Mouse (Mus musculus) liver, embryonic 12.5 days (tissue): Measurements from ENCODE around the gene Sfxn2. TPM values are rescaled to one million over a fixed set of nuclear protein-coding genes. Genes with fewer than 3 reads are reported as not detected.

ENCODE experiments used
- ATAC-seq: fragments of 200-750 bp; cut with Nextera tagmentation; 2 replicates; pipeline ENCODE4 v1.8.0; 2017; ENCODE audit warnings: moderate number of reproducible peaks, mild to moderate bottlenecking, moderate library complexity
- H3K27ac ChIP-seq: fragments of 300-500 bp; sonication (generic); 2 replicates; pipeline ENCODE4 v1.5.1; 2016; ENCODE audit warnings: mild to moderate bottlenecking
- H3K27me3 ChIP-seq: fragments of 300-500 bp; sonication (generic); replicated peaks from 2 replicates; pipeline ENCODE4 v1.6.1; 2016; ENCODE audit warnings: mild to moderate bottlenecking, moderate library complexity
- H3K36me3 ChIP-seq: fragments of 300-500 bp; sonication (generic); 2 replicates; pipeline ENCODE4 v1.6.1; 2016; ENCODE audit warnings: mild to moderate bottlenecking, moderate library complexity
- H3K4me1 ChIP-seq: fragments of 300-500 bp; sonication (generic); 2 replicates; pipeline ENCODE4 v1.6.1; 2016
- H3K4me2 ChIP-seq: fragments of 300-500 bp; sonication (generic); 2 replicates; pipeline ENCODE4 v1.6.1; 2016; ENCODE audit warnings: mild to moderate bottlenecking, moderate library complexity
- H3K4me3 ChIP-seq: fragments of 300-500 bp; sonication (generic); 2 replicates; pipeline ENCODE4 v1.5.1; 2016; ENCODE audit warnings: mild to moderate bottlenecking, moderate library complexity
- H3K9ac ChIP-seq: fragments of 300-500 bp; sonication (generic); 2 replicates; pipeline ENCODE4 v1.6.1; 2016; ENCODE audit warnings: mild to moderate bottlenecking, moderate library complexity
- H3K9me3 ChIP-seq: fragments of 300-500 bp; sonication (generic); replicated peaks from 2 replicates; pipeline ENCODE4 v1.6.1; 2016; ENCODE audit warnings: mild to moderate bottlenecking, moderate library complexity
- WGBS: fragments of 180-500 bp; shearing (Covaris S2); methylation state at CpG from one replicate; pipeline ENCODE4 v1.1.7; 2016; ENCODE audit not compliant: insufficient replicate concordance; 5-methylcytosine and 5-hydroxymethylcytosine counted together
- polyA plus RNA-seq: library from polyadenylated mRNA; unstranded; fragments of >200 nt; fragmentation: Nextera tagmentation; extraction: Ambion mirVana; gene quantifications from 2 replicates; pipeline ENCODE4 v1.2.1, GENCODE M21; 2016

Gene Sfxn2
- polyA plus RNA-seq = 18.5 and 18.9 TPM in 2 replicates

DNA sequence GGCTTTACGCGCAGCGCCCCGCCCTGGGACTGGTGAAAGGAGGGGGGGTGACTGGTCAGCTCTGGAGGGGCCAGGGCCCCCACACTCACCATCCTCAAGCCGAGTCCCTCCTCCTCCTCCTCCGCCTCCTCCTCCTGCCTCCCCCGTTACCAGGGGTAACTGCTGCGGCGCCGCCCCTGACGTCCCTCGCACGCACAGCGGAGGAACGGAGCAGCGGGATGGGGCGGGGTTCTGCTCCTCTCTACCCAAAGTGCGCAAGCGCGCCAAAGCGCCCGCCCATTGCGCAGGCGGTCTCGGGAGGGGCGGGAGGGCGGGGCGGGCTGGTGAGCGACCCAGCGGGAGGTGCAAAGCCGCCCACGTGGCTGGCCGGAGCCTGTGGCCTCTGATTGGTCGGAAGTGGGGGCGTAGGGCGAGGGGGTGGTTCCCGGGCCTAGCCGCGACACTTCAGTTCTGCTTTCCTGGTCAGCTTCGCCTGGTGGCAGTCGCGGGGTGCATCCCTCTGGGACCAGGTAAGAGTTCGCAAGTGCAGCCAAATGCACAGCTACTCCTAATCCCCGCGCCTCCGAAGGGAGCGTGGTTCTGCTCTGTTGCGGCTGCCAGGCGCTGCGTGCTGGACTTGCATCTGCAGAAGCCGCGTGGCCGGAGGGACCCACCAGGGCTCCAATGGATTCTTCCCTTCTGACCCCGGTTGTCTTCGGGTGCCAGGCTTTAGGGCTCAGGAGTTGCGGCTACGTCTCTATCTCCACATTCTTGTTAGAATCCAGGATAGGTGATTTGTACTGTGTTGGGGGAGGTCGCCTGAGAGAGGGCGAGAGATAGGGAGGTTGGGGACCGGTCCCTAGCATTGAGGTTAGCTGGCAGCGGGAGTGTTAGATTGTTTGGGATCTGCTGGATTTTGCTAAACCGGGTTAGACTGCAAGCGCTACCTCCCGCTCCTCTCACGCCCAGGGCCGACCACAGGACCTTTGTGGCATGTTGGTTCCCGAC lies at the start of gene Sfxn2, which contains the start of gene Arl3:
Gene Sfxn2 (plus strand): TSS at position 415 of the 987 bp plus-strand sequence.
Gene Arl3 (minus strand): TSS at position 248 of the 987 bp plus-strand sequence.
- WGBS = 1% methylated on average over 64 of the region's 67 CpGs
- no peaks in the 10 kb centered on the region for H3K9me3 ChIP-seq
- H3K27me3 ChIP-seq = no peaks in the 10 kb centered on the region
- peak within 1 kb of the TSS; percentile 94 for H3K4me2 ChIP-seq
- H3K27ac ChIP-seq = peak within 1 kb of the TSS; percentile 79
- peaks cover 39% of the 10 kb centered on the region for H3K4me1 ChIP-seq
- H3K4me3 ChIP-seq = peak within 1 kb of the TSS; percentile 78
- ATAC-seq = peak; percentile 95
- no peaks in the 10 kb centered on the region for H3K36me3 ChIP-seq
- H3K9ac ChIP-seq = peak within 1 kb of the TSS; percentile 77

DNA sequence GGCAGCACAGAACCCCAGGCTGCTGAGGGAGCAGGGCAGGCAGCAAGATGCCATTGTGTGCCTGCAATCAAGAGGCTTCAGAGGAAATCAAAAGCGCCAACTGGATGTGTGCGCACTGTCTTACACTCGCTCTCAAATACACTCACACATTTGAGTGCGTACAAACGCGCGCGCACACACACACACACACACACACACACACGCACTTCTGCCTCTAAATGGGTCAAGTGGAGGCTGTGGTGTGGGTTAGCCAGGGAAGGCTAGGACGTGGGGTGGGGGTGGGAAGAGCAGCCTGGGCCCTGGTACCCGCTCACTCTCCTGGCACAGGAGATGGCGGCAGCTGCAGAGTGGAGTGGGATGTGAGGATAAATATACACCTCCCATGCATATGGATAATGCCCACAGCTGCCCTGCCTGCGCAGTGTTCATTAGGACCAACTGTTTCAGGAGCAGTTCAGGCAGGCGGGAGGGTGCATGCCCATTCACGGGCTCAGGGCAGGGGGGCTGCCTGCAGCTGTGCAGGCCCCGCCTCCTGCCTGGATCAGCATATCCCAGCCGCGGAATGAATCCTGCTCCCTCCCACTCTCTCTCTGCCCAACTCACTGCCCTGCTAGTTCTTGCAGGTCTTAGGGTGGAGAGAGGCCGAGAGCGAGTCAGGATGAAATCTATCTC lies 49.5 kb upstream of the Sfxn2 start:
- ATAC-seq = peak; percentile 28; the same call in 1 of the 2 replicates
- Histone ChIP-seq H3K9me3 (no peaks in the 10 kb centered on the region), H3K4me3 (no peak overlapping the region), H3K9ac (no peak overlapping the region; the same call in 1 of the 2 replicates), H3K27me3 (peaks cover 38% of the 10 kb centered on the region), H3K27ac (peak overlapping the region; percentile 36; the same call in 1 of the 2 replicates), H3K4me2 (peak overlapping the region; percentile 45), H3K4me1 (peaks cover 70% of the 10 kb centered on the region), H3K36me3 (no peaks in the 10 kb centered on the region)
- whole genome bisulfite sequencing = 24% methylated on average over 20 of the region's 20 CpGs

- Histone ChIP-seq H3K9me3 (no peaks in the 10 kb centered on the region), H3K9ac (0 out of 2 replicates have a peak overlapping the region, but pooled peaks have one; percentile 4), H3K27ac (0 out of 2 replicates have a peak overlapping the region, but pooled peaks have one; percentile 47), H3K36me3 (no peaks in the 10 kb centered on the region), H3K4me1 (peaks cover 70% of the 10 kb centered on the region), H3K27me3 (peaks cover 39% of the 10 kb centered on the region), H3K4me2 (peak overlapping the region; percentile 45), H3K4me3 (no peak overlapping the region)
- ATAC-seq = no peak
- 20% methylated on average over 6 of the region's 6 CpGs for WGBS
Observed at GRCm38 (mm10) chr19:46524152-46524544, 49.0 kb upstream of the Sfxn2 start.

DNA sequence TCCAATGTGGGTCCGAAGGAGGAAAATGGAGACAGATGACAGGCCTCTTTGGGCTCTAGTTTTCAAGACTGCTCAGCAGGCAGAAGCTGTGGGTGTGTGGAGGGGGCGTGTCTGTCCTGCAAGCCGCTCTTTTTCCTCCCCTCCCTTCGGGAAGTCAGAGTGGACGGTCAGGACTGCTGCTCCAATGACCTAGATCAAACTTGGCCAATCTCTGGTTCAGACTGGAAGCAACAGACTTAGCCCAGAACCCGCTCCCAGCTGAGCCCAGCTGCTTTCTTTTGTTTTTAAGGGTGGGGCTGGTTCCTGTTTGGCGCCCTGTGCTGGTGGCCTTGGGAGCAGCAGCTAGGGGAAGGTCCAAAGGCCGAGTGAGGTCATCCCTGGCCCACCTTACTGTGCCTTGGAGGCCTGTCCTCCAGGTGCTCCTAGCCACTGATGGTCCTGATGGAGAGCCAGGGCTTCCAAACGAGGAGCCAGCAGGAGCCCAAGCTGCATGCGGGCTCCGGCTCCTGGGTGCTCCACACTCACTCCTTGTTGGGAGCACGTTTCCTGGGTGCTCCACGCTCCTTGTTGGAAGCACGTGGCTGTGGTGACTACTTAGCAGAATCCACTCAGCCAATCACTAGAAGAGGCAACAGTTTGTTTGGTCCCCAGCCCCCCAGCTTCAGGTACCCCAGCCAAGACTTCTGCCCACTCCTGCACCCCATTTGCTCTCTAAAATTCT lies 48.4 kb upstream of the Sfxn2 start:
- Histone ChIP-seq H3K4me3 (no peak overlapping the region; the same call in 1 of the 2 replicates), H3K36me3 (no peaks in the 10 kb centered on the region), H3K27me3 (peaks cover 45% of the 10 kb centered on the region), H3K9ac (0 out of 2 replicates have a peak overlapping the region, but pooled peaks have one; percentile 4), H3K4me2 (peak overlapping the region; percentile 45), H3K4me1 (peaks cover 70% of the 10 kb centered on the region), H3K27ac (peak overlapping the region; percentile 47; the same call in 1 of the 2 replicates), H3K9me3 (no peaks in the 10 kb centered on the region)
- 28% methylated on average over 14 of the region's 14 CpGs for WGBS
- no peak for ATAC-seq

DNA sequence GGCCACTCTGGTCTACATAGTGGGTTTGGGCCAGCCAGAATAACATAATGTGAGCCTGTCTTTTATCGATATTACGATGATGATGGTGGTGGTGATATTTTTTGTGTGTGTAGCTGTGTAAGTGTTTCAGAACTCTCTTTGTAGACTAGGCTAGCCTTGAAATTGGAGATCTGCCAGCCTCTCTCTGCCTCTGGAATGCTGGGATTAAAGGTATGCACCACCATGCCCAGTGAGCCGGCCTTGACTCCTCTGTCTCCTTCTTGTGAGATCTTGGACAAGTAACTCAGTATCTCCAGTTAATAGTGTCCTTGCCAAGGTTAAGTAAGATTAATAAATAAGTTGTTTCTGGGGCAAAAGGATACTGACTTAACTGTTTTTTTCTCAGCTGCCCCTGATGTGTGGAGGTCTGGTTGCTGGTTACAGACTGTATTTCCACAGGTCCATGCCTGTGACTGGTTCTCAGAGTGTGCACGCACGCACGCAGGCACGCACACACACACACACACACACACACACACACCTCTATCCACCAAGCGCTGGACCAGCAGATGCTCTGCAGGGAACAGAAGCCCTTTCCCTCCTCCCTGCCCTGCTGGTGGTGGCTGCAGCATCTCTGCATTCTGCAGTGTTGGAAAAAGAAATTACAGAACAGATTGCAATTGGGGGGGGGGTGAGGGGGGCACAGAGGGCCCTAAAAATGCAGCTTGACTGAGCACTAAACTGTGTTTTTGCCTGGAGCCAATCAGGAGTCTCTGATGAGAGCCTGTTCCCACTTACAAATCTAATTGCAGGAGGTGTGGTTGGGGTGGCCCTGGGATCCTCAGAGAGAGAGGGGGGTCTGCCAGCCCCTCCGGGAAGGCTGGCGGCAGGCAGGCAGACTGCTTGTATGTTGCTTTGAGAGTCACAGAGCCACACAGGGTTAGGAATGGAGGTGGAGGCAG lies 47.2 kb upstream of the Sfxn2 start:
- Histone ChIP-seq H3K4me3 (no peak overlapping the region), H3K9me3 (no peaks in the 10 kb centered on the region), H3K4me1 (peaks cover 79% of the 10 kb centered on the region), H3K27me3 (peaks cover 46% of the 10 kb centered on the region), H3K36me3 (no peaks in the 10 kb centered on the region), H3K9ac (no peak overlapping the region), H3K27ac (no peak overlapping the region), H3K4me2 (no peak overlapping the region)
- 71% methylated on average over 10 of the region's 10 CpGs for whole genome bisulfite sequencing
- ATAC-seq = no peak

GRCm38 (mm10) chr19:46527632-46528528 lies 45.3 kb upstream of the Sfxn2 start:
- no peaks in the 10 kb centered on the region for H3K9me3 ChIP-seq
- ATAC-seq = no peak

DNA sequence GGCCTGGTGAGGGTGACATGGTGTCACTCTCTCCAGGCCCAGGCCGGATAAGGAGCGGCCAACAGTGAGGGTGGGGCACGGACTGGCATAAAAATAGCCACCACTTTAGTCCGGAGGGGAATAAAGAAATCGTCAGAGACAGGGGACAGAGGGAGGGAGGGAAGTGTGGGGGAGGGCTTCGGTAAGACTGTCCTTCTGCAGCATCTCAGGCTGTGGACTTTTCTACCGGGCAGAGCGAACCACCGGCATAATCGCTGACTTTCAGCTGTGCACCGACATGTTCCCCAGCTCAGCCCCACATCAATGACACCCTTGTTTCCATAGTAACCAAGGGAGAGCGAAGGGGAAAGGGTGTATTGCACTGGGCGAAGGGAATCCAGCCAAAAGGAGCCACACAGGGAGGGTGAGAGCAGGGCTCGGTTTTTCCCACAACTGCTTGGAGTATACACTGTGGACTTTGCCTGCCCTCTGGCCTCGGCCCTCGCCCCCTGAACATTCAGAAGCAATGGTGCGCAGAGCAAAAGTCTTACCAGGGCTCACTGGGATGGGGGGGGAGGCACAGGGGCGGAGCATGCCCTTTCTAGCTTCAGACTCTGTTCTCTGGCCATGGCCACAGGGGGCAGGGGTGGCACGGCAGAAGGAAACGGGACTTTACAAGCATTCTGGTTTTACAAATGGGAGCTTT lies 44.5 kb upstream of the Sfxn2 start:
- H3K27ac ChIP-seq = 0 out of 2 replicates have a peak overlapping the region, but pooled peaks have one; percentile 46
- H3K4me2 ChIP-seq = peak overlapping the region; percentile 74
- 3% methylated on average over 20 of the region's 20 CpGs for WGBS

More at GRCm38 (mm10) chr19:46527632-46528528, 45.3 kb upstream of the Sfxn2 start:
- H3K27ac ChIP-seq = no peak overlapping the region
- H3K27me3 ChIP-seq = peaks cover 45% of the 10 kb centered on the region
- WGBS = 31% methylated on average over 17 of the region's 17 CpGs
- no peak overlapping the region; the same call in 1 of the 2 replicates for H3K9ac ChIP-seq
- peak overlapping the region; percentile 43 for H3K4me3 ChIP-seq
- peak overlapping the region; percentile 74 for H3K4me2 ChIP-seq
- peaks cover 80% of the 10 kb centered on the region for H3K4me1 ChIP-seq
- H3K36me3 ChIP-seq = no peaks in the 10 kb centered on the region

DNA sequence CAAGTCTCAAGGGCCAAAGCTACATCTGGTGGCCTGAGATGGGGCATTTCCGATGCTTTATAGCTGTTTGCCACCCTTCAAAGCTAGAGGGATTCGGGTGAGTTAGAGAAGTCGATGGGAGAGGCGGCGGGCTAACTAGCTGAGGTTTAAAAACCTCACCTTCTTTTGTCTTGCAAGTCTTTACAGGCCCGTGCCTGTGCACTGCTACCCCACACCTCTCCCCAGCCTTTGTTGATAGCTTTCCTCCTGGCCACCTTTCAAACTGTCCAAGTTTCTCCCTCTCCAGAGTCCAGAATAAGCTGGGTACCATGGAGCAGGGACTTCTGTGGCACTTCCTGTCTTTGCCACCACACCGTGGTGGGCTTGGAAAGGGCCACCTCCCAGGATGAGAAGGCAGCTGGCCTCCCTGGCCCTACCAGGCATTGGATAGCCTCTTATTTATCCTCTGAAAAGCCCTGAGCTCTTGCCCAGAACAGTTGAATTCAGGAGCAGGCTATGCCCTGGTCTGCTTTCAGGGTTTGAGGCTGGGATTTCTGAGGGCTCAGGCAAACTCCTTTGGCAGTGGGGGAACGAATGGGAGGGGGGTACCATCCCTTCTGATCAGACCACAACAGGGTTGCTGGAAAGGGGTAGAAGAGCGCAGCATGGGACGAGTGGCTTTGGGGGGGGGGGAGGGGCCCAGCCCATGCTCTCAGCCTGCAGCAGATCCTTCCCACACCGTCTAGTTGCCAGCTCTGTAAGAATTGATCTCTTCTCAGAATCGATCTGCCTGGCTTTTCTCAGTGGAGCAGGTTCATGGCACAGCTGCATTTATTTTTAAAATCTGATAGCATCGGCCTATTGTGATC lies 43.3 kb upstream of the Sfxn2 start:
- 0 out of 2 replicates have a peak overlapping the region, but pooled peaks have one; percentile 46 for H3K27ac ChIP-seq
- H3K4me1 ChIP-seq = peaks cover 71% of the 10 kb centered on the region
- ATAC-seq = no peak
- peaks cover 26% of the 10 kb centered on the region for H3K27me3 ChIP-seq
- peak overlapping the region; percentile 74; the same call in 1 of the 2 replicates for H3K4me2 ChIP-seq
- 0 out of 2 replicates have a peak overlapping the region, but pooled peaks have one; percentile 12 for H3K9ac ChIP-seq
- 33% methylated on average over 13 of the region's 13 CpGs for WGBS
- H3K9me3 ChIP-seq = no peaks in the 10 kb centered on the region
- H3K4me3 ChIP-seq = no peak overlapping the region
- H3K36me3 ChIP-seq = no peaks in the 10 kb centered on the region

More for the DNA sequence above, 44.5 kb upstream of the Sfxn2 start:
- peak; percentile 63 for ATAC-seq
- Histone ChIP-seq H3K9ac (peak overlapping the region; percentile 55), H3K4me3 (peak overlapping the region; percentile 43), H3K4me1 (peaks cover 78% of the 10 kb centered on the region), H3K9me3 (no peaks in the 10 kb centered on the region), H3K27me3 (peaks cover 37% of the 10 kb centered on the region), H3K36me3 (no peaks in the 10 kb centered on the region)
